Mouse (Mus musculus) erythroblast, embryonic 14.5 days (primary cell): ENCODE results near the gene Rdh7.

Experiments
- GATA1 ChIP-seq: IDR thresholded peaks from 2 replicates; pipeline ENCODE4 v1.6.1; 2012; ENCODE audit warnings: low read length, inconsistent platforms, mixed read lengths
- TAL1 ChIP-seq: IDR thresholded peaks from 3 replicates; pipeline ENCODE4 v1.6.1; 2012; ENCODE audit warnings: low read length, inconsistent platforms, mixed read lengths

GRCm38 (mm10) chr10:127881041-127881440, 7.6 kb downstream of the Rdh7 start:
- TF ChIP-seq GATA1 (no peak), TAL1 (no peak)
